Comparison of ENCODE assay signal across 9 mouse cellular contexts in the genomic region with DNA sequence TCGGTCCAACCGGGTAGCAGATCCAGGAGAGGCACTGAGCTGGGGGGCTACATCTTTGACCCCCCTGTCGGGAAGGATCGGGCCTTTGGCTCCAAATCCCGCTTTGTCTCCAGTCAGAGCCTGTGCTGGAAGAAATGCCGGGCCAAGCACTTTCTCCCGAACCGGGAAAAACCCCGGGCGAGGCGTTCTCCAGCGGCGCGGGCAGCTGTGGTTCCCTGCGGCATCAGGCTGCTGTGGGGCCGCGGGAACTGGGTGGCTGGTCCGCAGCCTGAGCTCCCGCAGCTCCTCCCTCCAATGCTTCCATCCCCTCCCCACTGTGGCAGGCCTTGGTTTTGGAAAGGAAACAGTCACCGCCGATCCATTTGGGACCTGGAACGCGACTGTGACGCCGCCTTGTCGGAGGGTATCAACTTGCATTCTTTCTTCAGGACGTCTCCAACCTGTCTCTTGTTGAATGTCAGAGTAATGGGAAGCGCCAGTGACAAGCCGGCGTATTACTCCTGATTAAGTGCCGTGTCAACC. TPM values are rescaled to one million over a fixed set of nuclear protein-coding genes. Genes with fewer than 3 reads are reported as not detected.
DNase-seq lines count a peak whose midpoint lies in the region; ATAC-seq and TF ChIP-seq lines count a peak whose summit lies in the region.
"Had no signal": no experiment of that assay in that cellular context is flagged by ENCODE, and none has a peak within 500 bp of the region (broad histone marks: within the 10 kb centered on the region; RNA-seq: fewer than 3 reads in every experiment).

No protein-coding gene starts in this region.

- no peak overlapping the region for H3K9ac ChIP-seq in limb, embryonic 12.5 days (replicated peaks)
- H3K9ac ChIP-seq in stomach, postnatal 0 days (ENCODE audit: low read length) = no peak overlapping the region

- no peak for ATAC-seq in limb, embryonic 12.5 days (ENCODE audit: insufficient number of reproducible peaks, insufficient read depth, low FRiP score, low TSS enrichment, low read depth)
- no peak for ATAC-seq in stomach, postnatal 0 days (ENCODE audit: low FRiP score, low TSS enrichment)

- DNase-seq in cerebellum, adult 11-12 months = peak; percentile 74
- DNase-seq in cerebellum, adult 8-10 months = no peak
- DNase-seq in right cerebral cortex, postnatal 25 days = peak; percentile 31
- DNase-seq in right cerebral cortex, postnatal 10 days (ENCODE audit: low spot score in 2 of 2) = no peak
- DNase-seq in stomach, postnatal 0 days (ENCODE audit: low spot score) = no peak
- no peak for DNase-seq in adrenal gland, postnatal 25 days
- no peak for DNase-seq in kidney, postnatal 36 days
- DNase-seq: right cerebral cortex, postnatal 4 days had no signal

- no peak overlapping the region for H3K27ac ChIP-seq in limb, embryonic 12.5 days
- no peak overlapping the region for H3K27ac ChIP-seq in stomach, postnatal 0 days (replicated peaks)

- H3K4me2 ChIP-seq in limb, embryonic 12.5 days = peak overlapping the region; percentile 94
- H3K4me2 ChIP-seq in stomach, postnatal 0 days (replicated peaks; ENCODE audit: low read depth) = no peak overlapping the region; the same call in 1 of the 2 replicates

- no peak for TF ChIP-seq CTCF in stomach, postnatal 0 days (IDR thresholded peaks at IDR 0.05; ENCODE audit: low read depth)

- H3K4me3 ChIP-seq in limb, embryonic 12.5 days (replicated peaks) = peak overlapping the region; percentile 53
- peak overlapping the region; percentile 45; the same call in 1 of the 2 replicates for H3K4me3 ChIP-seq in stomach, postnatal 0 days (ENCODE audit: low read depth, low read length)

- H3K9me3 ChIP-seq in limb, embryonic 12.5 days = no peaks in the 10 kb centered on the region
- H3K9me3 ChIP-seq in stomach, postnatal 0 days (ENCODE audit: control insufficient read depth, low read length) = no peaks in the 10 kb centered on the region

- under 1% methylated on average over 31 of the region's 31 CpGs for WGBS in limb, embryonic 12.5 days
- 1% methylated on average over 31 of the region's 31 CpGs for WGBS in stomach, postnatal 0 days

- no peaks in the 10 kb centered on the region for H3K36me3 ChIP-seq in limb, embryonic 12.5 days
- H3K36me3 ChIP-seq in stomach, postnatal 0 days (ENCODE audit: control insufficient read depth, insufficient read depth, low read length) = no peaks in the 10 kb centered on the region

- peaks cover 23% of the 10 kb centered on the region for H3K4me1 ChIP-seq in limb, embryonic 12.5 days (replicated peaks)
- H3K4me1 ChIP-seq in stomach, postnatal 0 days (replicated peaks; ENCODE audit: control insufficient read depth, insufficient read depth) = no peaks in the 10 kb centered on the region

- TF ChIP-seq EP300 in stomach, postnatal 0 days (optimal IDR thresholded peaks at IDR 0.05) = no peak

- peaks cover 96% of the 10 kb centered on the region for H3K27me3 ChIP-seq in limb, embryonic 12.5 days
- H3K27me3 ChIP-seq in stomach, postnatal 0 days (ENCODE audit: control insufficient read depth, insufficient read depth, low read length) = peaks cover 43% of the 10 kb centered on the region

RNA-seq across cellular contexts. Expression of a gene that starts 1.2 kb away (rescaled TPM):
- not detected in 2 replicates for polyA plus RNA-seq in limb, embryonic 12.5 days (2016; fragmentation: Nextera tagmentation; extraction: Ambion mirVana)
- not detected in 2 replicates for polyA plus RNA-seq in stomach, postnatal 0 days (2015; fragmentation: Nextera tagmentation; extraction: Ambion mirVana)
- total RNA-seq in adrenal gland, postnatal 25 days (2021) = not detected in 2 replicates

Comparison
In these comparisons a context has a peak if more than half of its experiments do, and no peak if none do; other contexts are left out.
1. DNase-seq: peak in cerebellum, adult 11-12 months (single experiment) and right cerebral cortex, postnatal 25 days (single experiment); none in cerebellum, adult 8-10 months (single experiment), right cerebral cortex, postnatal 10 days (0 of 2), stomach, postnatal 0 days (single experiment), adrenal gland, postnatal 25 days (single experiment) and kidney, postnatal 36 days (0 of 2).